Mouse (Mus musculus) heart, embryonic 13.5 days (tissue): ENCODE data around the gene Txndc15. TPM values are rescaled to one million over a fixed set of nuclear protein-coding genes. Genes with fewer than 3 reads are reported as not detected.

ENCODE experiments used
- polyA plus RNA-seq: library from polyadenylated mRNA; unstranded; fragments of >200 nt; fragmentation: Nextera tagmentation; extraction: Ambion mirVana; gene quantifications from 2 replicates; pipeline ENCODE4 v1.2.1, GENCODE M21; 2015

Txndc15 gene
- polyA plus RNA-seq, 1 experiment from 2014 or later = 57.1 TPM

Other genes with a start within 250 kb of the Txndc15 start
- gene Dbn1, start 226.5 kb upstream of the Txndc15 start, polyA plus RNA-seq = 83.8 and 84.9 TPM in 2 replicates
- 402 and 437 TPM in 2 replicates for gene Pdlim7, start 201.0 kb upstream of the Txndc15 start, polyA plus RNA-seq
- gene Dok3, start 185.4 kb upstream of the Txndc15 start, polyA plus RNA-seq = 1.1 and 1.2 TPM in 2 replicates
- 29.6 and 30.6 TPM in 2 replicates for gene Ddx41, start 178.0 kb upstream of the Txndc15 start, polyA plus RNA-seq
- gene Fam193b, start 143.5 kb upstream of the Txndc15 start, polyA plus RNA-seq = 19.9 and 23.7 TPM in 2 replicates
- 102 and 121 TPM in 2 replicates for gene Tmed9, start 140.9 kb upstream of the Txndc15 start, polyA plus RNA-seq
- gene B4galt7, start 114.8 kb upstream of the Txndc15 start, polyA plus RNA-seq = 20.6 and 21.2 TPM in 2 replicates
- 30.9 and 36.8 TPM in 2 replicates for gene Caml, start 91.6 kb upstream of the Txndc15 start, polyA plus RNA-seq
- gene Ddx46, start 79.6 kb upstream of the Txndc15 start, polyA plus RNA-seq = 18.7 and 18.8 TPM in 2 replicates
- 51.5 and 53.4 TPM in 2 replicates for gene B230219D22Rik, start 21.5 kb upstream of the Txndc15 start, polyA plus RNA-seq
- gene Pcbd2, start 12.7 kb downstream of the Txndc15 start, polyA plus RNA-seq = 52.2 and 54.9 TPM in 2 replicates
- gene Catsper3, start 69.9 kb downstream of the Txndc15 start, polyA plus RNA-seq = 0.15 TPM in 2 replicates
- 0.17 and 1.5 TPM in 2 replicates for gene Pitx1, start 121.5 kb downstream of the Txndc15 start, polyA plus RNA-seq